ENCODE assay signal across 9 mouse cellular contexts in genomic region chr6:142735302-142736005, GRCm38 (mm10). TPM values are rescaled to one million over a fixed set of nuclear protein-coding genes. Genes with fewer than 3 reads are reported as not detected.
A peak's percentile ranks its signal among the peaks of the same experiment; 100 is the strongest.
DNase-seq lines count a peak whose midpoint lies in the region; ATAC-seq and TF ChIP-seq lines count a peak whose summit lies in the region.
"Had no signal": no experiment of that assay in that cellular context is flagged by ENCODE, and none has a peak within 500 bp of the region (broad histone marks: within the 10 kb centered on the region; RNA-seq: fewer than 3 reads in every experiment).

No protein-coding gene starts in this region.

- H3K9me3 ChIP-seq in intestine, postnatal 0 days (ENCODE audit: control insufficient read depth): no peaks in the 10 kb centered on the region
- no peaks in the 10 kb centered on the region for H3K9me3 ChIP-seq in neural tube, embryonic 14.5 days (ENCODE audit: control insufficient read depth, low read length)

- no peak for ATAC-seq in intestine, postnatal 0 days
- ATAC-seq in neural tube, embryonic 14.5 days (ENCODE audit: low read depth): peak; percentile 44; the same call in 1 of the 2 replicates

- no peak overlapping the region for H3K4me3 ChIP-seq in left cerebral cortex, adult 2 months
- no peak overlapping the region for H3K4me3 ChIP-seq in intestine, postnatal 0 days (ENCODE audit: low read depth, low read length)
- H3K4me3 ChIP-seq in neural tube, embryonic 14.5 days (ENCODE audit: low read depth, low read length): no peak overlapping the region

- no peak overlapping the region for H3K4me2 ChIP-seq in intestine, postnatal 0 days (replicated peaks; ENCODE audit: low read depth)
- H3K4me2 ChIP-seq in neural tube, embryonic 14.5 days (ENCODE audit: low read depth, low read length): no peak overlapping the region

- whole genome bisulfite sequencing in intestine, postnatal 0 days: 43% methylated on average over 8 of the region's 8 CpGs
- 50% methylated on average over 8 of the region's 8 CpGs for WGBS in neural tube, embryonic 14.5 days

- H3K36me3 ChIP-seq in intestine, postnatal 0 days (ENCODE audit: control insufficient read depth, insufficient read depth): no peaks in the 10 kb centered on the region
- no peaks in the 10 kb centered on the region for H3K36me3 ChIP-seq in neural tube, embryonic 14.5 days (ENCODE audit: control insufficient read depth, insufficient read depth, low read length)

- peak; percentile 37 for DNase-seq in adrenal gland, adult 2 months
- DNase-seq in adrenal gland, postnatal 25 days: no peak
- no peak for DNase-seq in left cerebral cortex, adult 2 months (ENCODE audit: extremely low spot score in 1 of 2, low spot score in 2 of 2)
- no peak for DNase-seq in left cerebral cortex, adult 8-10 months (ENCODE audit: low spot score in 2 of 2)
- peak; percentile 44 for DNase-seq in T-cell, adult 2 months (ENCODE audit: low spot score)
- no peak for DNase-seq in yolk sac, embryonic 10.5 days (ENCODE audit: low spot score)

- H3K27ac ChIP-seq in left cerebral cortex, adult 2 months: no peak overlapping the region
- H3K27ac ChIP-seq in intestine, postnatal 0 days (ENCODE audit: low read depth, low read length): no peak overlapping the region
- H3K27ac ChIP-seq in neural tube, embryonic 14.5 days (ENCODE audit: low read depth, low read length): no peak overlapping the region
- H3K27ac ChIP-seq: macrophage had no signal

- no peak overlapping the region for H3K9ac ChIP-seq in intestine, postnatal 0 days (ENCODE audit: low read depth, low read length)
- H3K9ac ChIP-seq in neural tube, embryonic 14.5 days (replicated peaks; ENCODE audit: low read depth, low read length): no peak overlapping the region

- no peaks in the 10 kb centered on the region for H3K4me1 ChIP-seq in intestine, postnatal 0 days (replicated peaks; ENCODE audit: control insufficient read depth, insufficient read depth, low read length)
- H3K4me1 ChIP-seq in neural tube, embryonic 14.5 days (ENCODE audit: control insufficient read depth, insufficient read depth, low read length): no peaks in the 10 kb centered on the region

- TF ChIP-seq CTCF in left cerebral cortex, adult 2 months (IDR thresholded peaks at IDR 0.05): peak; percentile 89
- peak; percentile 81 for TF ChIP-seq CTCF in intestine, postnatal 0 days (IDR thresholded peaks at IDR 0.05; ENCODE audit: low read depth)

- intact Hi-C loops in left cerebral cortex, adult 2 months (cut with DNase I): loop anchor here (1.0 kb wide), 1 partner anchor 210 kb away; no protein-coding TSS in a partner anchor

- no peaks in the 10 kb centered on the region for H3K27me3 ChIP-seq in intestine, postnatal 0 days (replicated peaks; ENCODE audit: control insufficient read depth, insufficient read depth, low read length)
- no peaks in the 10 kb centered on the region for H3K27me3 ChIP-seq in neural tube, embryonic 14.5 days (ENCODE audit: control insufficient read depth, insufficient read depth, low read length)

RNA-seq across cellular contexts. Expression of gene Cmas, which starts 21.0 kb away (rescaled TPM):
- total RNA-seq in adrenal gland, adult 2 months (2021): 10 to 100 TPM; 30.5 to 30.8 TPM
- polyA plus RNA-seq in adrenal gland, adult 2 months (2012; rRNA removed): 4.4 and 11.0 TPM in 2 replicates
- 31.5 and 33.9 TPM in 2 replicates for total RNA-seq in adrenal gland, postnatal 25 days (2021)
- 100 to 1,000 TPM; 107 to 111 TPM for total RNA-seq in left cerebral cortex, adult 2 months (2021)
- total RNA-seq in left cerebral cortex, adult 8-10 months (2022): 100 to 1,000 TPM; 104 to 115 (median 109) TPM
- polyA plus RNA-seq in intestine, postnatal 0 days (2015; fragmentation: Nextera tagmentation; extraction: Ambion mirVana): 130 and 131 TPM in 2 replicates
- polyA plus RNA-seq in neural tube, embryonic 14.5 days (2014; fragmentation: Nextera tagmentation; extraction: Ambion mirVana): 181 and 199 TPM in 2 replicates

RNA-seq across cellular contexts. Expression of gene Abcc9, which starts 33.3 kb away (rescaled TPM):
- 10 to 100 TPM; 13.7 to 17.3 TPM for total RNA-seq in adrenal gland, adult 2 months (2021)
- polyA plus RNA-seq in adrenal gland, adult 2 months (2012; rRNA removed): 1.9 and 3.1 TPM in 2 replicates
- total RNA-seq in adrenal gland, postnatal 25 days (2021): 19.4 and 19.9 TPM in 2 replicates
- 1 to 10 TPM; 4.0 to 4.7 TPM for total RNA-seq in left cerebral cortex, adult 2 months (2021)
- 1 to 10 TPM; 4.3 to 4.7 (median 4.4) TPM for total RNA-seq in left cerebral cortex, adult 8-10 months (2022)
- polyA plus RNA-seq in intestine, postnatal 0 days (2015; fragmentation: Nextera tagmentation; extraction: Ambion mirVana): 5.0 and 5.1 TPM in 2 replicates
- 4.6 and 5.5 TPM in 2 replicates for polyA plus RNA-seq in neural tube, embryonic 14.5 days (2014; fragmentation: Nextera tagmentation; extraction: Ambion mirVana)
- polyA plus RNA-seq: macrophage had no signal

Comparison
In these comparisons a context has a peak if more than half of its experiments do, and no peak if none do; other contexts are left out.
1. DNase-seq: peak in adrenal gland, adult 2 months (single experiment) and T-cell, adult 2 months (single experiment); none in adrenal gland, postnatal 25 days (single experiment), left cerebral cortex, adult 2 months (0 of 2), left cerebral cortex, adult 8-10 months (0 of 2) and yolk sac, embryonic 10.5 days (single experiment).